Mouse (Mus musculus) small intestine, adult 10 weeks (tissue): Measurements from ENCODE around the gene Gm6351. TPM values are rescaled to one million over a fixed set of nuclear protein-coding genes. Genes with fewer than 3 reads are reported as not detected.

ENCODE experiments used
- polyA plus RNA-seq: library from polyadenylated mRNA; stranded (reverse); fragments of 350-450 nt; fragmentation: Illumina TruSeq; extraction: RNeasy Lipid Tissue Mini Kit (QIAGEN cat#74804); gene quantifications from one replicate; pipeline ENCODE4 v1.2.3, GENCODE M21; 2014; ENCODE audit warnings: low replicate concordance

The Gm6351 gene
- polyA plus RNA-seq: not detected

GRCm38 (mm10) chr5:94076085-94076484, at the start of gene Gm6351:
Gene Gm6351 (plus strand): TSS chr5:94076385.

GRCm38 (mm10) chr5:94070445-94070844, 5.7 kb upstream of the Gm6351 start, which contains the start of gene BC061212:
Gene BC061212 (minus strand): TSS chr5:94070545.

Other genes with a start within 250 kb of the Gm6351 start
- gene Gm7792, start 232.6 kb upstream of the Gm6351 start, polyA plus RNA-seq: not detected
- not detected for gene Gm16429, start 147.3 kb upstream of the Gm6351 start, polyA plus RNA-seq
- gene BC061212, start 5.8 kb upstream of the Gm6351 start, polyA plus RNA-seq: not detected
- gene Gm3106, start 141.6 kb downstream of the Gm6351 start, polyA plus RNA-seq: not detected
- gene A430089I19Rik, start 230.4 kb downstream of the Gm6351 start, polyA plus RNA-seq: not detected
- gene Gm6502, start 238.1 kb downstream of the Gm6351 start, polyA plus RNA-seq: not detected